Mouse (Mus musculus): Measurements from ENCODE around the gene Eif3i. TPM values are rescaled to one million over a fixed set of nuclear protein-coding genes. Genes with fewer than 3 reads are reported as not detected.
"Not testable (repeated sequence)": the region's sequence is repeated elsewhere in the genome, so short reads cannot be mapped to it uniquely, and the experiment has no call there.

Gene Eif3i
- total and polyA plus RNA-seq, 3 experiments = 171 to 194 (median 171) TPM

GRCm38 (mm10) chr4:129576863-129577491 is 23.5 kb downstream of the Eif3i start:
- DNase-seq = peak; percentile 79

- no peak for DNase-seq
Measured at GRCm38 (mm10) chr4:129575171-129575844, 25.1 kb downstream of the Eif3i start.

- DNase-seq = no peak
Measured at GRCm38 (mm10) chr4:129573430-129573829, 27.0 kb downstream of the Eif3i start, which contains the start of gene Lck. Gene Lck (minus strand): TSS chr4:129573641.

GRCm38 (mm10) chr4:129573093-129573370 is 27.4 kb downstream of the Eif3i start:
- no peak for DNase-seq

- peak; percentile 32 for DNase-seq
Measured at GRCm38 (mm10) chr4:129572236-129573092, 28.0 kb downstream of the Eif3i start.

GRCm38 (mm10) chr4:129571551-129572084 is 28.8 kb downstream of the Eif3i start:
- DNase-seq = no peak

GRCm38 (mm10) chr4:129570028-129570427 is 30.4 kb downstream of the Eif3i start:
- DNase-seq = no peak

- peak; percentile 61 for DNase-seq
Measured at GRCm38 (mm10) chr4:129568366-129568765, 32.1 kb downstream of the Eif3i start.

- no peak for DNase-seq
Measured at GRCm38 (mm10) chr4:129565139-129565538, 35.3 kb downstream of the Eif3i start.

- DNase-seq = no peak
Measured at GRCm38 (mm10) chr4:129563718-129564117, 36.7 kb downstream of the Eif3i start.

GRCm38 (mm10) chr4:129561184-129561583 is 39.3 kb downstream of the Eif3i start:
- DNase-seq = no peak

- no peak for DNase-seq
Measured at GRCm38 (mm10) chr4:129558321-129558955, 42.0 kb downstream of the Eif3i start.

GRCm38 (mm10) chr4:129557256-129557808 is 43.1 kb downstream of the Eif3i start:
- DNase-seq = no peak

GRCm38 (mm10) chr4:129556532-129557223 is 43.8 kb downstream of the Eif3i start:
- DNase-seq = peak; percentile 94

- peak; percentile 38 for DNase-seq
Measured at GRCm38 (mm10) chr4:129555862-129556531, 44.5 kb downstream of the Eif3i start.

- DNase-seq = peak; percentile 77
Measured at GRCm38 (mm10) chr4:129555421-129555861, 45.0 kb downstream of the Eif3i start.

- DNase-seq = not testable (repeated sequence)
Measured at GRCm38 (mm10) chr4:129554512-129554911, 45.9 kb downstream of the Eif3i start.

GRCm38 (mm10) chr4:129550295-129550694 is 50.2 kb downstream of the Eif3i start:
- no peak for DNase-seq

GRCm38 (mm10) chr4:129549306-129549705 is 51.1 kb downstream of the Eif3i start:
- DNase-seq = peak; percentile 15

- DNase-seq = not testable (repeated sequence)
Measured at GRCm38 (mm10) chr4:129547631-129548030, 52.8 kb downstream of the Eif3i start.

Measured in adrenal gland, adult 2 months (tissue).